Mouse (Mus musculus): ENCODE results near the gene Myo1h. TPM values are rescaled to one million over a fixed set of nuclear protein-coding genes. Genes with fewer than 3 reads are reported as not detected.
A peak's percentile ranks its signal among the peaks of the same experiment; 100 is the strongest.

The Myo1h gene
- polyA plus RNA-seq, 1 experiment from 2014 or later, result 4.6 TPM

GRCm38 (mm10) chr5:114298212-114298894 lies 9.4 kb downstream of the Myo1h start:
- 47% methylated on average over 18 of the region's 18 CpGs for WGBS
- ATAC-seq (ENCODE audit: borderline replicate concordance, extremely low read depth, low FRiP score, low TSS enrichment), result no peak

DNA sequence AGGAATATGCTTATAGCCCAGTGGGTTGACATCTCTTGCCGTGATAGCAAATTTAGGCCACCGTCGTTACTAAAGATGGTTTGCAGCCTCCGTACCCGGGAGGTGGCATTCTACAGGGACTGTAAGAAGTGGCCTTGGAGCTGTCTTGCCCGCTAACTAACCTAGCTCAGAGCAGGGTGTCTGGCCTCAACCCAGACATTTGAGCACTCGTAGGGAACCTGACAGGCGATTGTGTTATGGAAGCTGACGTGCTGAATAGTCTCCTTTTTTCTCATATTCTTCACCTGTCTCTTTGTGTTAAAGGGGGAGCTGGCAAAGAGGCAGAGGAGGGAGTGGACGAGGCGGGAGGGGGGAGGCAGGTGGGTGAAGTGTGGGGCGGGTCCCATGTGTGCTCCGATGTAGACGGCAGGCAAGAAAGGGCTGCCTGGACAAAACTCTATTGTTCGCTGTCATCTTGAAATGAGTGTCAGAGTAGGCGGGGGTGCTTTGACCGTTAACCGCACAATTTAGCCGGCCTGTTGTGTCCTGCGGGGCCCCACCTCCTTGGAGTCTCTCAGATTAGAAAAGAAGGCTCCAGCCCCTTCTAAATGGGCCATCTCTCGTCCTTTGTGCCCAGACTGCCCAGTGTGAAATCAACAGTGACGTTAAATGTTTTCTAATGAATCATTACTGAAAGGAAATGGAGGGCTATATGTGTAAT lies 10.3 kb downstream of the Myo1h start:
- ATAC-seq (ENCODE audit: borderline replicate concordance, extremely low read depth, low FRiP score, low TSS enrichment), result no peak
- Histone ChIP-seq H3K36me3 (no peaks in the 10 kb centered on the region), H3K4me3 (no peak overlapping the region), H3K9ac (no peak overlapping the region), H3K9me3 (no peaks in the 10 kb centered on the region), H3K27ac (no peak overlapping the region), H3K4me1 (peaks cover 10% of the 10 kb centered on the region), H3K4me2 (no peak overlapping the region), H3K27me3 (no peaks in the 10 kb centered on the region)
- 50% methylated on average over 22 of the region's 22 CpGs for WGBS

More at GRCm38 (mm10) chr5:114298212-114298894, 9.4 kb downstream of the Myo1h start:
- Histone ChIP-seq H3K4me3 (no peak overlapping the region), H3K27me3 (no peaks in the 10 kb centered on the region), H3K4me1 (peaks cover 10% of the 10 kb centered on the region), H3K36me3 (no peaks in the 10 kb centered on the region), H3K27ac (no peak overlapping the region), H3K9ac (no peak overlapping the region), H3K4me2 (no peak overlapping the region), H3K9me3 (no peaks in the 10 kb centered on the region)

GRCm38 (mm10) chr5:114299883-114300610 lies 11.1 kb downstream of the Myo1h start:
- H3K27me3 ChIP-seq, result no peaks in the 10 kb centered on the region
- H3K27ac ChIP-seq, result no peak overlapping the region
- H3K4me3 ChIP-seq, result no peak overlapping the region
- H3K9ac ChIP-seq, result no peak overlapping the region
- no peak overlapping the region for H3K4me2 ChIP-seq
- no peaks in the 10 kb centered on the region for H3K9me3 ChIP-seq
- peaks cover 10% of the 10 kb centered on the region for H3K4me1 ChIP-seq
- H3K36me3 ChIP-seq, result no peaks in the 10 kb centered on the region
- ATAC-seq (ENCODE audit: borderline replicate concordance, extremely low read depth, low FRiP score, low TSS enrichment), result no peak
- WGBS, result 84% methylated on average over 24 of the region's 24 CpGs

DNA sequence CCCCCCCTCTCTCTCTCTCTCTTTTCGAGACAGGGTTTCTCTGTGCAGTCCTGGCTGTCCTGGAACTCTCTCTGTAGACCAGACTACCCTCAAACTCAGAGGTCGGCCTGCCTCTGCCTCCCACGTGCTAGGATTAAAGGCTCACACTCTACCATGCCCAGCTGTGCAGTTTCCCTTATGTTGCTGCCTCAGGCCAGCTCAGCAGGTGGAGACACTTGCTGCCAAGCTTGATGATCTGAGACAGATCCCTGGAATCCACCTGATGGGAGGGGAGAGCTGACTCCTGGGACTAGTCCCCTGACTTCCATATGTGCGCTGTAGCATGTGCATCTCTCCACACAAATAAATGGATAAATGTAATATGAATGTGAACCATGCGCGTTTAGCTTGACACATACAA lies 14.2 kb downstream of the Myo1h start:
- H3K4me1 ChIP-seq, result peaks cover 10% of the 10 kb centered on the region
- H3K27me3 ChIP-seq, result no peaks in the 10 kb centered on the region
- H3K9ac ChIP-seq, result no peak overlapping the region
- 69% methylated on average over 6 of the region's 6 CpGs for WGBS
- H3K9me3 ChIP-seq, result no peaks in the 10 kb centered on the region
- no peak overlapping the region for H3K27ac ChIP-seq
- no peak overlapping the region for H3K4me2 ChIP-seq
- H3K36me3 ChIP-seq, result no peaks in the 10 kb centered on the region
- H3K4me3 ChIP-seq, result no peak overlapping the region
- ATAC-seq (ENCODE audit: borderline replicate concordance, extremely low read depth, low FRiP score, low TSS enrichment), result no peak

DNA sequence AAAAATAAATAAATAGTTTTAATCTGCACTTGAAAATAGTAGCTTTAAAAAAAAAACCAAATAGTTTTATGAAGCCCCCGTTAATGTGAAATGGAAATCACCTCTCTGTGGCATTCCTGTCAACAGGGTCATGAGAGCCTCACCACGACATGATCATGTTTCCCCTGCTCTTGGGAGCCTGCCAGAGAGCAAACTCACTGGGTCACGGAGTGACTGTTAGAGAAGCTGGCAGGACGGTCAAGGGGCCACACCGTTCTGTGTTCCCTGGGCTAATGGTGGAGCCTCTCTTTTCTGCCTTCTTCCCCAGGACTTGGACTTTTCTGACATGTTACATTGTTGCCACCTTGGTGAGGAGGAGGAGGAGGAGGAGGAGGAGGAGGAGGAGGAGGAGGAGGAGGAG lies 17.5 kb downstream of the Myo1h start:
- Histone ChIP-seq H3K27ac (no peak overlapping the region), H3K4me3 (no peak overlapping the region), H3K9me3 (no peaks in the 10 kb centered on the region), H3K4me2 (no peak overlapping the region), H3K4me1 (peaks cover 10% of the 10 kb centered on the region), H3K9ac (no peak overlapping the region), H3K27me3 (no peaks in the 10 kb centered on the region), H3K36me3 (no peaks in the 10 kb centered on the region)
- ATAC-seq (ENCODE audit: borderline replicate concordance, extremely low read depth, low FRiP score, low TSS enrichment), result no peak
- 35% methylated on average over 5 of the region's 5 CpGs for WGBS

- Histone ChIP-seq H3K9me3 (no peaks in the 10 kb centered on the region), H3K4me3 (peak overlapping the region; percentile 29), H3K36me3 (no peaks in the 10 kb centered on the region), H3K27me3 (no peaks in the 10 kb centered on the region), H3K27ac (no peak overlapping the region), H3K4me1 (peaks cover 10% of the 10 kb centered on the region), H3K4me2 (peak overlapping the region; percentile 61), H3K9ac (peak overlapping the region; percentile 19; the same call in 1 of the 2 replicates)
- WGBS, result 30% methylated on average over 18 of the region's 18 CpGs
- peak; percentile 20; the same call in 1 of the 2 replicates for ATAC-seq (ENCODE audit: borderline replicate concordance, extremely low read depth, low FRiP score, low TSS enrichment)
Observed at GRCm38 (mm10) chr5:114308765-114309679, 20.1 kb downstream of the Myo1h start.

DNA sequence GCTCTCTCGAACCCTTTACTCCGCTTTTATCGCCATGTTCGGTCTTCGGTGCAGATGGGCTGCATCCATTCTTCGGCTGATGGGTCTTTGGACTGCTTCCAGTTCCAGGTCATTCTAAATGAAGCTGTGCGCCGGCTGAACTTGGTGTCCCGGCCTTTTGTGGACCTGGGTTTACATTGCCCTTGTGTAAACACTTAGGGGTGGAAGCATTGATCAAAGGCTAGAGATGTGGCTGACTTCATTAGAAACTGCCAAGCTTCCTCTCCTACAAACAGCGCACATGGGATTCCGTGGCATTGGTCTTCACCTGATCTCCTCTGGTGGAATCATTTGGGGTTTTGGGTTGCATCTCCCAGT lies 20.7 kb downstream of the Myo1h start:
- 10% methylated on average over 11 of the region's 11 CpGs for WGBS
- no peaks in the 10 kb centered on the region for H3K9me3 ChIP-seq
- no peaks in the 10 kb centered on the region for H3K27me3 ChIP-seq
- H3K4me3 ChIP-seq, result peak overlapping the region; percentile 29
- no peak for ATAC-seq (ENCODE audit: borderline replicate concordance, extremely low read depth, low FRiP score, low TSS enrichment)
- peaks cover 10% of the 10 kb centered on the region for H3K4me1 ChIP-seq
- H3K36me3 ChIP-seq, result no peaks in the 10 kb centered on the region
- no peak overlapping the region for H3K27ac ChIP-seq
- H3K9ac ChIP-seq, result peak overlapping the region; percentile 19; the same call in 1 of the 2 replicates
- peak overlapping the region; percentile 61 for H3K4me2 ChIP-seq

DNA sequence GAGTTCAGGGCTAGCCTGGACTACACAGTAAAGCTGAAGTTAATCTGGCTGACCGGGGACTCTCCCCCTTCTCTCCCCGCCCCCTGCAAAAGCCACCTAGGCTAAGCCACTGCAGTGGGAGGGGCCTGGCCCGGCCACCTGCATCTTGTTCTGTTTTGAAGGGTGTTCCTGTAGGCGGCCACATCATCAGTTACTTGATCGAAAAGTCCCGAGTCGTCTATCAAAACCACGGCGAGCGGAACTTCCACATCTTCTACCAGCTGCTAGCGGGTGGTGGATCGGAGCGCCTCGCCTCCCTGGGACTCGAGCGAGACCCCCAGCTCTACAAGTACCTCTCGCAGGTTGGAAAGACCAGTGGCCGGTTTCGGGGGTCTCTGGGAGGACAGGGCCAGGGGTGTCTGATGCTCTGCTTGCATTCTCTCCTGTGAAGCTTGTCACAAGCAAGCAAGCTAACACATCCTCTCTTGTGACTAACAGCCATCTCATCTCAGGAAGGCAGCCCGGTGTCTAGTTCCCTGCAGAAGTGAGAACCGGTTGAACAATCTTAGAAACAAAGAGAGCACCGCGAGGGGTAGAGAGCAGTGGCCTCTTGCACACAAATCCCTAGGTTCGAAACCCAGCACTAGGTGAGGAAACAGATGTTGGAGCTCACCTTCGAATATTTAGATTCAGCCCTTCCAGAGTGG lies 34.3 kb downstream of the Myo1h start:
- H3K9ac ChIP-seq, result no peak overlapping the region
- peak overlapping the region; percentile 34; the same call in 1 of the 2 replicates for H3K4me2 ChIP-seq
- H3K4me1 ChIP-seq, result 0 out of 2 replicates have a peak, but pooled peaks cover 7% of the 10 kb centered on the region
- no peaks in the 10 kb centered on the region for H3K9me3 ChIP-seq
- H3K27me3 ChIP-seq, result no peaks in the 10 kb centered on the region
- ATAC-seq (ENCODE audit: borderline replicate concordance, extremely low read depth, low FRiP score, low TSS enrichment), result no peak
- H3K36me3 ChIP-seq, result no peaks in the 10 kb centered on the region
- 50% methylated on average over 25 of the region's 25 CpGs for WGBS
- H3K27ac ChIP-seq, result no peak overlapping the region
- no peak overlapping the region for H3K4me3 ChIP-seq

DNA sequence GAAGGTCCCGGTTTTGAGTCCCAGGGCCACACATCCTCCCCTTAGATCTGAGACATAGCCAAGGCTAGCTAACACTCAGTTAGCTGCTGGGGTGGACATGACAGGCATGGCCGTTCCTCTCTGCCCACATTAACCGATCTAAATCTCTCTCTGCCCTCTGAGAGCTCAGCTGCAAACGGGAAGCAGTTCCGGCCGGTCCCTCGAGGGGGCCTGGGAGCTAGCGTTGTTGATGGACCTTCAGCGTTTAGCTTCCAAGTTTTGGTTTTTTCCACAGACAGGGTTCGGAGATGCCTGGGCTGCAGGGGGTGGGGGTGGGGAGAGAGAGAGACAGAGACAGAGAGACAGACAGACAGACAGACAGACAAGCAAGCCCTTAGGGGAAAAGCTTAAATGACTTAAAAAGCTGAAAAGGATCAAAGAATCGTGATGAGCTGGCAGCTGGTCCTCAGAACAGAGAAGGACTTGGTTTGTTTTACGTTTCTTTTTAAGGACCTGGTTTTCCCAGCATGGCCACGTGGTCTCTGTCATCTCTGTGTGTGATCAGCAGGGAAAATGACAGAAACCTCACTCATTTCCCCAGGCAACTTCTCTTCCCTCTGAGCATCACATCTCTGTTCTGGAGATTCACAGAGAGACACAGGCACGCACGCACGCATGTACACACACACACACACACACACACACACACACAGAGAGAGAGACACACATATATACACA lies 35.0 kb downstream of the Myo1h start:
- H3K4me1 ChIP-seq, result 0 out of 2 replicates have a peak, but pooled peaks cover 7% of the 10 kb centered on the region
- H3K9me3 ChIP-seq, result no peaks in the 10 kb centered on the region
- H3K27ac ChIP-seq, result no peak overlapping the region
- peak overlapping the region; percentile 34; the same call in 1 of the 2 replicates for H3K4me2 ChIP-seq
- no peak for ATAC-seq (ENCODE audit: borderline replicate concordance, extremely low read depth, low FRiP score, low TSS enrichment)
- H3K36me3 ChIP-seq, result no peaks in the 10 kb centered on the region
- H3K27me3 ChIP-seq, result no peaks in the 10 kb centered on the region
- WGBS, result 18% methylated on average over 16 of the region's 16 CpGs
- no peak overlapping the region for H3K9ac ChIP-seq
- H3K4me3 ChIP-seq, result no peak overlapping the region

GRCm38 (mm10) chr5:114342996-114343395 lies 54.0 kb downstream of the Myo1h start:
- Histone ChIP-seq H3K9ac (no peak overlapping the region), H3K4me3 (no peak overlapping the region), H3K4me1 (no peaks in the 10 kb centered on the region), H3K27ac (no peak overlapping the region), H3K9me3 (no peaks in the 10 kb centered on the region), H3K27me3 (no peaks in the 10 kb centered on the region), H3K4me2 (no peak overlapping the region), H3K36me3 (no peaks in the 10 kb centered on the region)
- 54% methylated on average over 5 of the region's 5 CpGs for WGBS
- ATAC-seq (ENCODE audit: borderline replicate concordance, extremely low read depth, low FRiP score, low TSS enrichment), result no peak
